Mouse (Mus musculus): ENCODE measurements at regions not wholly inside any gene's neighbourhood (a gene's known extent, or its start where the extent isn't known, plus 50 kb on each side); places are given as distances from the start of the nearest gene placed in this dataset.

- no peak for DNase-seq (ENCODE audit: low spot score)
Measured at GRCm38 (mm10) chr3:149505692-149506091, 515.3 kb upstream of the Adgrl2 start.

DNA sequence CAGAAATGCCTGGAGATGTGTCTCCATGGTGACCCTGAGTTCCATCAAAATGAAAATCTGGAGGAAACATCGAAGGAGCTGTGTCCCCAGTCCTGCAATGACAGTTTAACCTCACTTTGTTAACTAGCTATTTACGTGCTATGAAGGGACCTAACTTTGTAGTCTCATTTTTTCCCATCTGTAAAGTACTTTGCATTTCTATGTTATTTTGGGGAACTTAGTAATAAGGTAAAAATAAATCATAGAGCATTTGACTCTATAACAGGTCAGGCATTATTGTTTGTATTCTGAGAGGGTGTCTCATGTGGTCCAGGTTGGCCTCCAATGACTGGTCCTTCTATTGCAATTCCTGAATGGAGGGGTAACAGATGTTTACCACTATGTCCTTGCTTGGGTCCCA, 513.6 kb upstream of the Adgrl2 start:
- no peak for DNase-seq (ENCODE audit: low spot score)

DNA sequence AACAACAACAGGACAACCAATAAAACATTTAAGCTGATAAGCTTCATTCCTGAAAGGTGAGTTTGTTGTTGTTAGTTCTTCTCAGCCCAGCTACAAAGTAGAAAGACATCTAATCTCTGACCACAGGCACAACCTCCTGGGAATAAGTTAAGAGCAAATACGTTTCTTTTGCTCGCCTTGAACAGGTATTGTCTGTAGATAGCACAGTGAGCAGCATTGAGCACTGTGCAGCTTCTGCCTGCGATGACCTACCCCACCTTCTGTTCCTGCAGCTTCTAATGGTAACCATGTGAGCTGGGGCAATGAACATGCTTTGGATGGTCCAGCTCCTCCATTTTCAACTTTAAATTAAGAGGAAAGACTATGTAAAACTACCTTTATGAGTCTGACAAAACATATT, 509.8 kb upstream of the Adgrl2 start:
- no peak for DNase-seq (ENCODE audit: low spot score)

GRCm38 (mm10) chr3:149498765-149499164, 508.4 kb upstream of the Adgrl2 start:
- DNase-seq (ENCODE audit: low spot score): no peak

GRCm38 (mm10) chr3:149496829-149497471, 506.6 kb upstream of the Adgrl2 start:
- no peak for DNase-seq (ENCODE audit: low spot score)

- no peak for DNase-seq (ENCODE audit: low spot score)
Measured at GRCm38 (mm10) chr3:149496122-149496521, 505.8 kb upstream of the Adgrl2 start.

GRCm38 (mm10) chr3:149488147-149488546, 497.8 kb upstream of the Adgrl2 start:
- DNase-seq (ENCODE audit: low spot score): no peak

GRCm38 (mm10) chr3:149485406-149485805, 495.1 kb upstream of the Adgrl2 start:
- peak; percentile 60 for DNase-seq (ENCODE audit: low spot score)

- no peak for DNase-seq (ENCODE audit: low spot score)
Measured at GRCm38 (mm10) chr3:149484319-149484718, 494.0 kb upstream of the Adgrl2 start.

DNA sequence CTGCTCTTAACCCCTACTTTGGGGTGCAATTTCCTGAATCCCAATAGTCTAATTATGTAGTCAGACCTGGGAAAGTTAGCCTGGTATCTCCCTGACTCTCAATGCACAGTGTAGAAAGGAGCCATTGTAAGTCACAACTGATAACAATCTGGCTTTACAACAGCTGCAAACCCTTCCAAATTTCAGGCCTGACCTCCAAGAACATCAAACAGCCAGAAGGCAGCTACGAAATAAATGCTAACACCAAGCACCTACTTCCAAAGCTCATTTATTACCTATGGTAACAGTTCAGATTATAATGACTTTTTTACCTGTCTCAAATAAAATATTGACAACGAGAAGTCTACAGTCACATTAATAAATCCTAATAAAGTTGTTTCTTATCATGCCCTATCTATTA, 485.8 kb upstream of the Adgrl2 start:
- DNase-seq (ENCODE audit: low spot score): no peak

DNA sequence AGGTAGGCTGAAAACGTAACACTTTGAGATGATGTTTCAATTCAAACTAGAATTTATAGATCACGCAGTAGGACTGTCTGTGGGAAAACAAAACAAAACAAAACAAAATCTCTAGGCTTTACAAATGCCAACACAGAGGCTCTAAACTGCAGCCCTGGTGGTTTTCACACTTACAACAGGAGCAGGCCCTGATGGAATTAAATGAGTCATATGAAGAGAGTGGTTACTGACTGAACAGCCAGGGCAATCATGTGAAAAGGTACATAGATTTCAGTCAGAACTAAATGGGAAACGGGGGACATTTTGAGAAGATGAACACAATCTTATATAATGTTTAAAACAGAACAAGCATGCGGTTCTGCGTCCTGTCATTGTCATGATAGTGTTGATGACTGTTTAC, 476.6 kb upstream of the Adgrl2 start:
- no peak for DNase-seq (ENCODE audit: low spot score)

DNA sequence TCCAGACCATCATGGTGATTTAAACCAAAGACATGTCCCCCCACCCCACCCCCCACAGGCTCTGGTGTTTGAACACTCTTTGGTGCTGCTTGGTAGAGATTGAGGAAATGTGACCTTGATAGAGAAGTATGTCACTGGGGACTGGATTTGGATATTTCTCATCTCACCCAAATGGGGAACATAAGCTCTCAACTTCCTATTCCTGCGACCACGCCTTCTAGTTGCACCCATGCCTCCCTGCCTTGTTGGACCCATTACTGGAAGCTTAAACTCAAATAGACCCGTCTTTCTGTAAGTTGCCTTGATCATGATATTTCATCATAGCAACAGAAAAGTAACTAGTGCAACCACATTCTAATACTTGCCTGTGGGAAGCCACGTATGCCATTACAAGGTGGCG, 474.2 kb upstream of the Adgrl2 start:
- no peak for DNase-seq (ENCODE audit: low spot score)

DNA sequence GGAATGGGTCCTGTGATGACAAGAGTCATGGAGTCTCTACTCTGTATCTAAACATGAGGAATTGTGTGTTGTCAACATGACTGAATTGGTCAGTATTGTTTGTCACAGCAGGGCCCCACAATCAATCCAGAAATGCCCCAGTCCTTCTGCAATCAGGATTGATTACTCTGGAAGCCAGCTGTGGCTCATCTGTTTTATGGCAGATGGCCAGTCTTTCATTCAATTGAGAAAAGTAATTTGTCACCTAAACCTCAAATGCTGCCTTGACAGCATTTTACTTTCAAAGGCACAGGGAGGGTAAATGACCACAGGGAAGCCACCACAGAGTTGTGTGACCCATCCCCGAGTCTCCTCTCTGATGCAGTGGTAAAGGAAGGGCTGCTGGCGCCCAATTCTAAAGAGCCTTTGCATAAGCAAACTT, 471.8 kb upstream of the Adgrl2 start:
- no peak for DNase-seq (ENCODE audit: low spot score)

DNA sequence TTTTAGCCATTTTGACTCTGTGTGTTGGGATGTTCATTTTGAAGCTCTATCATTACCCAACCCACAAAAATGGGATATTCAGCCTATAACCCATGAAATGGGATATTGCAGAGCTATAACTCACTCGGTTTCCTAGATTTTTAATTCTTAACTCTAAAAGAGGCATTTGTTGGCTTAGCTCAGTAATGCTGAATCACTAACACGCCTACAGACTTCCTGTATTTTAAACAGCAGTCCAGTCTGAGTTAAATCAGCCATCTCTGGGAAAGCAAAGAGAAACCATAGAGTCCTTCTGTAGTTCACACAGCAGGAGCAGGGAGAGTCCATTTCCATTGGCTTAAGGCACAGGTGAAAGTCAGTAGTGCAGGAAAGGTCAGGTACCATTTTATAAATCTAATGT, 471.3 kb upstream of the Adgrl2 start:
- no peak for DNase-seq (ENCODE audit: low spot score)

DNA sequence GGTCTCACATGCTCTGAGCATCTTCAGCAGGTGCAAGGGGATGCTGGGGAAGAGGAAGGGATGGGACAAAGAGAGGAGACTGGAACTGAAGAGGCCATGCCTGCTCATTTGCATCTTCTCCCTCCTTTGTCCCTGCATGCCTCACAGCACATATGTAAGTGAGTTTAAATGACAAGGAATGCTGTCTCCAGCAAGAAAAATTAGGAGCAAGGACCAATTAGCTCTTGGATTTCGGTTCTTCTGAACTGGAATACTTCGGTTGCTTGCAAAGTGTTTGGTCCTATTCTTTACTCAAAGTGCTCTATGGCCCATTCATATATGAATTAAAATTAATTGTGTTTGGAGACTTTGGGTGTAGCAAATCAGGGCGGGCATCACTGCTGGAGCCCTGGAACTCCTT, 459.0 kb upstream of the Adgrl2 start:
- DNase-seq (ENCODE audit: low spot score): no peak

GRCm38 (mm10) chr3:149445991-149446564, 455.7 kb upstream of the Adgrl2 start:
- DNase-seq (ENCODE audit: low spot score): no peak

DNA sequence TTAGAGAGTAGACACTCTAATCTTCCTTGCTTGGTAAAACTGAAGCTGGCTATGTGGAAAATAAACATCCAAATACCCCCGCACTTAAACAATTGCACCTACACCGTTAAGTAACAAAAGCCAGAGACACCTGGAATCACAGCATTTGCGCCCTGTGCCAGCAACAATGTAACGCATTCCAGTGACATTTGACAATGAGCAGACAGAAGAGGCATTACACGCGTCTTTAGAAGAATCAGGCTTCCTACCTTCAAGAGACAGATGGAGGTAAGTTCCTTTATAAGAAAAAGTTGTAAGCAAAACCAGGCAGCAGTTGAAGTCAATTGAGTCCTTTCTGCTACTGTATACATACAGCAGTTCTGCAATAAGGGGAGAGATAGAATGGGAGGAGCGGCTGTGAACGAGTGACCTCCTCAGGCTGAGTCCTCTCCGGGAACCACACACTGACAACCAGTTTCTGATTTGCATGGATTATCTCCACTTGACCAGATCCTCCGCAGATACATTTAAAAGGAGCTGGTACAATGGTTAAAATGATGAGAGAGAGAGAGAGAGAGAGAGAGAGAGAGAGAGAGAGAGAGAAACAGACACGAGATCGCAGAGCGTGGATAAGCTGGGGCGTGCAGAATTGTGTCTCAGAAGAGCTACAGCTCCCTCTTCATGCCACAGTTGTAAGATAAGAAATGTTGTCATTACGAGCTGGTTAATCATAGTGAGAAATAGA, 454.7 kb upstream of the Adgrl2 start:
- DNase-seq (ENCODE audit: low spot score): peak; percentile 15

- no peak for DNase-seq (ENCODE audit: low spot score)
Measured at GRCm38 (mm10) chr3:149444377-149444776, 454.0 kb upstream of the Adgrl2 start.

- no peak for DNase-seq (ENCODE audit: low spot score)
Measured at GRCm38 (mm10) chr3:149441227-149441626, 450.9 kb upstream of the Adgrl2 start.

DNA sequence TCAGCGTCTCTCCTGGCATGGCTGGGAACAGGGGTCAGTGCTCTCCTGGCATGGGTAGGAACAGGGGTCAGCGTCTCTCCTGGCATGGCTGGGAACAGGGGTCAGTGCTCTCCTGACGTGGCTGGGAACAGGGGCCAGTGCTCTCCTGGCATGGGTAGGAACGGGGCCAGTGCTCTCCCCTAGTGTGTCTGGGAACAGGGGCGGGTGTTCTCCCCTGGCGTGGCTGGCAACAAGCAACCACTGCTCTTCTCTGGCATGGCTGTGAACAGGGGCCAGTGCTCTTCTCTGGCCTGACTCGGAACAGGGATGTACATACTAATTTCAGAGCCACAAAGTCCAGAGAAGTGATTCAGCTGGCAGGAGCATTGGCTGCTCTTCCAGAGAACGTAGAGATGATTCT, 447.4 kb upstream of the Adgrl2 start:
- DNase-seq (ENCODE audit: low spot score): no peak

GRCm38 (mm10) chr3:149436944-149437343, 446.6 kb upstream of the Adgrl2 start:
- DNase-seq (ENCODE audit: low spot score): no peak

GRCm38 (mm10) chr3:149436420-149436819, 446.1 kb upstream of the Adgrl2 start:
- peak; percentile 3 for DNase-seq (ENCODE audit: low spot score)

DNA sequence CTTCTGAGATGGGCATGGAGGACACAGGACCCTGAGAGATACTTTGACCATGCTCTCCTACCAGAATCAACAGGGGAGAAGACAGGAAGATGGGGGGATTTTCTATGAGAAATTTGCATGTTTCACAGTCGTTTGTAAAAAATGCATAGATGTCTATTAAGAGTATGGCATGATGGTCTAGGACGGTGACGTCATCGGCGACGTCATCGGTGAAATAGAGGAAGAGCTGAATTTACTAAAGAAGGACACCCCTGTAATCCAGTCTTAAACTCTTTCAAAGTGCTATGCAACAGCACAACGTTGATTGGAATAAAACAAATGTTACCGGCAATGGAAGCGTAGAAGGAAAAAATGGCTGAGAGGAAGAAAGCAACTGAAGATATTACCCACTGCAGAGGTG, 441.4 kb upstream of the Adgrl2 start:
- DNase-seq (ENCODE audit: low spot score): no peak
